Mouse (Mus musculus) heart, postnatal 10 days (tissue): ENCODE results near the gene Txndc11. TPM values are rescaled to one million over a fixed set of nuclear protein-coding genes. Genes with fewer than 3 reads are reported as not detected.

ENCODE experiments used
- DNase-seq, 2 experiments: peaks; one replicate each; pipeline ENCODE4 v3.0.0; 2021
- intact Hi-C: fragments of 180-260 bp; cut with DNase I; formaldehyde crosslinking; loops from one replicate; pipeline ENCODE4 v1.15.1; 2025
- total RNA-seq, 2 experiments: library from RNA; stranded (reverse); gene quantifications; 2 replicates each; pipeline ENCODE4 v1.2.3; 2021

Gene Txndc11
- total RNA-seq, 2 experiments from 2014 or later: 22.7 to 24.3 TPM

- intact Hi-C loops: no loop called here
- no peak for DNase-seq
Observed at GRCm38 (mm10) chr16:11068666-11069065, 65.8 kb downstream of the Txndc11 start.

- peak; percentile 69 to 71 for DNase-seq
- intact Hi-C loops: loop anchor here (2.0 kb wide), 1 partner anchor 30 kb away; no protein-coding TSS in a partner anchor
Observed at GRCm38 (mm10) chr16:11066833-11067191, 67.6 kb downstream of the Txndc11 start.

GRCm38 (mm10) chr16:11066029-11066832, 68.2 kb downstream of the Txndc11 start, which contains the start of gene Litaf:
Gene Litaf (minus strand): TSS chr16:11066157.
- DNase-seq: peak; percentile 98 to 99
- intact Hi-C loops: loop anchor here (2.0 kb wide), 1 partner anchor 29 kb away; no protein-coding TSS in a partner anchor

- DNase-seq: no peak
- intact Hi-C loops: no loop called here
Observed at GRCm38 (mm10) chr16:11065431-11065830, 69.0 kb downstream of the Txndc11 start.

GRCm38 (mm10) chr16:11064742-11065141, 69.7 kb downstream of the Txndc11 start:
- DNase-seq: no peak
- intact Hi-C loops: no loop called here

- intact Hi-C loops: no loop called here
- no peak for DNase-seq
Observed at GRCm38 (mm10) chr16:11064341-11064740, 70.1 kb downstream of the Txndc11 start.

GRCm38 (mm10) chr16:11062794-11063721, 71.4 kb downstream of the Txndc11 start:
- peak; percentile 92 for DNase-seq
- intact Hi-C loops: no loop called here

GRCm38 (mm10) chr16:11060645-11061044, 73.8 kb downstream of the Txndc11 start, which contains the start of gene Snn:
Gene Snn (plus strand): TSS chr16:11060945.
- intact Hi-C loops: no loop called here
- no peak for DNase-seq

- intact Hi-C loops: no loop called here
- DNase-seq: no peak
Observed at GRCm38 (mm10) chr16:11055916-11056315, 78.5 kb downstream of the Txndc11 start.

- no peak for DNase-seq
Observed at GRCm38 (mm10) chr16:11054871-11055270, 79.6 kb downstream of the Txndc11 start.

GRCm38 (mm10) chr16:11054409-11054808, 80.0 kb downstream of the Txndc11 start:
- intact Hi-C loops: no loop called here
- DNase-seq: no peak

More at GRCm38 (mm10) chr16:11054871-11055270, 79.6 kb downstream of the Txndc11 start:
- intact Hi-C loops: no loop called here

- intact Hi-C loops: no loop called here
- DNase-seq: no peak
Observed at GRCm38 (mm10) chr16:11051134-11051533, 83.3 kb downstream of the Txndc11 start.

GRCm38 (mm10) chr16:11050226-11050625, 84.2 kb downstream of the Txndc11 start:
- intact Hi-C loops: no loop called here
- DNase-seq: no peak

GRCm38 (mm10) chr16:11047130-11047529, 87.3 kb downstream of the Txndc11 start:
- intact Hi-C loops: no loop called here

GRCm38 (mm10) chr16:11046437-11046836, 88.0 kb downstream of the Txndc11 start:
- DNase-seq: peak; percentile 68 to 75
- intact Hi-C loops: no loop called here

More at GRCm38 (mm10) chr16:11047130-11047529, 87.3 kb downstream of the Txndc11 start:
- no peak for DNase-seq

- intact Hi-C loops: no loop called here
- no peak for DNase-seq
Observed at GRCm38 (mm10) chr16:11043239-11043638, 91.2 kb downstream of the Txndc11 start.

- no peak for DNase-seq
- intact Hi-C loops: no loop called here
Observed at GRCm38 (mm10) chr16:11040603-11041002, 93.8 kb downstream of the Txndc11 start.

GRCm38 (mm10) chr16:11035790-11036431, 98.5 kb downstream of the Txndc11 start:
- peak; percentile 76 to 89 for DNase-seq
- intact Hi-C loops: loop anchor here (1.0 to 5.0 kb wide), 6 partner anchors 31 to 383 kb away; partner anchors contain the start of gene Litaf

- DNase-seq: no peak
- intact Hi-C loops: loop anchor here (2.0 to 5.0 kb wide), 2 partner anchors 57 to 84 kb away; no protein-coding TSS in a partner anchor
Observed at GRCm38 (mm10) chr16:11035273-11035672, 99.2 kb downstream of the Txndc11 start.

GRCm38 (mm10) chr16:11034193-11034803, 100.2 kb downstream of the Txndc11 start:
- peak; percentile 88 to 94 for DNase-seq
- intact Hi-C loops: loop anchor here (1.0 to 5.0 kb wide), 3 partner anchors 67 to 161 kb away; no protein-coding TSS in a partner anchor
